Mouse (Mus musculus) ES-E14 (cell line): Measurements from ENCODE around the gene Mapt.

Experiments
- CHD2 ChIP-seq: IDR thresholded peaks from 2 replicates; pipeline ENCODE4 v1.6.1; 2014; ENCODE audit warnings: mild to moderate bottlenecking, low read depth, low read length, inconsistent platforms
- HCFC1 ChIP-seq: IDR thresholded peaks from 2 replicates; pipeline ENCODE4 v1.6.1; 2012; ENCODE audit warnings: low read length, inconsistent platforms, borderline replicate concordance; ENCODE audit not compliant: insufficient read depth
- ZNF384 ChIP-seq: IDR thresholded peaks from 2 replicates; pipeline ENCODE4 v1.6.1; 2012; ENCODE audit warnings: low read depth, low read length, inconsistent platforms

- TF ChIP-seq CHD2 (no peak), HCFC1 (no peak), ZNF384 (no peak)
These were observed 41.2 kb upstream of the Mapt start for GRCm38 (mm10) chr11:104190008-104190407.
